In the genomic region with DNA sequence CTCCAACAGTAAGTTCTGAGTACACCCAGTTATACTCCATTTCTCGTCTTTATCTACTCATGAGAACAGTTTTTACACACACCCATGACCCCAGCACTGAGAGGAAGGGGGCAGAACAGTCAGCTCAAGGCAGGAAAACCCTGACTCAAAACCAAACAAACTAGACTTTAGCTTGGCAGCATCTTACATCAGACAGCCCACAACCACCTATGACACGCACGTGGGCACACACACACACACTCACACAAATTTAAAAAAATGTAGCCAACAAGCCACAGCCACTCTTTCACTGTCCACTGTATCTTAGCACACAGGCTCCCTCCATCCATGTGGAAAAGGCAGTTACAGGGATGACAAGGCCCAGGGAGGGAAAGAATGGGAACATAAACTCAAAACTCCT, we compare ENCODE assay signal across 21 mouse cellular contexts. TPM values are rescaled to one million over a fixed set of nuclear protein-coding genes. Genes with fewer than 3 reads are reported as not detected.
"Had no signal": no experiment of that assay in that cellular context is flagged by ENCODE, and none has a peak within 500 bp of the region (broad histone marks: within the 10 kb centered on the region; RNA-seq: fewer than 3 reads in every experiment).

No protein-coding gene starts in this region.

- H3K27ac ChIP-seq: midbrain, embryonic 10.5 days; midbrain, embryonic 12.5 days; neural tube, embryonic 13.5 days; neural tube, embryonic 15.5 days; stomach, embryonic 15.5 days; stomach, postnatal 0 days had no signal

- H3K4me2 ChIP-seq: lung, embryonic 14.5 days; midbrain, embryonic 12.5 days; neural tube, embryonic 13.5 days; neural tube, embryonic 15.5 days; stomach, embryonic 15.5 days had no signal

- H3K9ac ChIP-seq: lung, embryonic 14.5 days; midbrain, embryonic 12.5 days; neural tube, embryonic 13.5 days; neural tube, embryonic 15.5 days; stomach, embryonic 15.5 days had no signal

- H3K9me3 ChIP-seq: midbrain, embryonic 10.5 days; midbrain, embryonic 12.5 days; neural tube, embryonic 13.5 days; neural tube, embryonic 15.5 days; stomach, embryonic 15.5 days had no signal

- DNase-seq: lung, adult 18-20 months; lung, embryonic 14.5 days; lung, postnatal 10 days; lung, postnatal 4 days; midbrain, embryonic 14.5 days; retina, postnatal 1 day; right cerebral cortex, adult 18-20 months; thymus, adult 2 months; thymus, postnatal 25 days; thymus, postnatal 4 days had no signal

- H3K4me1 ChIP-seq: midbrain, embryonic 10.5 days; midbrain, embryonic 12.5 days; neural tube, embryonic 15.5 days had no signal

- H3K27me3 ChIP-seq: midbrain, embryonic 12.5 days; neural tube, embryonic 13.5 days; neural tube, embryonic 15.5 days; stomach, embryonic 15.5 days had no signal

- H3K4me3 ChIP-seq: midbrain, embryonic 10.5 days; midbrain, embryonic 12.5 days; myocyte; neural tube, embryonic 13.5 days; neural tube, embryonic 15.5 days; stomach, embryonic 15.5 days had no signal

- ATAC-seq: midbrain, embryonic 16.5 days had no signal

RNA-seq across cellular contexts. Expression of a gene that starts 15.7 kb away (rescaled TPM):
- polyA plus RNA-seq: lung, embryonic 14.5 days; lung, embryonic 16.5 days; midbrain, embryonic 12.5 days; midbrain, embryonic 14.5 days; midbrain, embryonic 16.5 days; myocyte; neural tube, embryonic 11.5 days; neural tube, embryonic 13.5 days; neural tube, embryonic 15.5 days; stomach, embryonic 15.5 days; stomach, postnatal 0 days; urinary bladder, adult 2 months had no signal

RNA-seq across cellular contexts. Expression of a gene that starts 26.6 kb away (rescaled TPM):
- polyA plus RNA-seq: midbrain, embryonic 12.5 days; midbrain, embryonic 14.5 days; neural tube, embryonic 11.5 days had no signal
